Mouse (Mus musculus) effector memory CD4-positive, alpha-beta T cell, adult 5 months (primary cell): Measurements from ENCODE around the gene Pla2g12b. TPM values are rescaled to one million over a fixed set of nuclear protein-coding genes. Genes with fewer than 3 reads are reported as not detected.

Experiments
- polyA plus RNA-seq: library from polyadenylated mRNA; unstranded; fragments of 100-300 nt; shearing (Covaris generic); gene quantifications from one replicate; pipeline ENCODE4 v1.2.1, GENCODE M21; 2017

The Pla2g12b gene
- not detected for polyA plus RNA-seq

DNA sequence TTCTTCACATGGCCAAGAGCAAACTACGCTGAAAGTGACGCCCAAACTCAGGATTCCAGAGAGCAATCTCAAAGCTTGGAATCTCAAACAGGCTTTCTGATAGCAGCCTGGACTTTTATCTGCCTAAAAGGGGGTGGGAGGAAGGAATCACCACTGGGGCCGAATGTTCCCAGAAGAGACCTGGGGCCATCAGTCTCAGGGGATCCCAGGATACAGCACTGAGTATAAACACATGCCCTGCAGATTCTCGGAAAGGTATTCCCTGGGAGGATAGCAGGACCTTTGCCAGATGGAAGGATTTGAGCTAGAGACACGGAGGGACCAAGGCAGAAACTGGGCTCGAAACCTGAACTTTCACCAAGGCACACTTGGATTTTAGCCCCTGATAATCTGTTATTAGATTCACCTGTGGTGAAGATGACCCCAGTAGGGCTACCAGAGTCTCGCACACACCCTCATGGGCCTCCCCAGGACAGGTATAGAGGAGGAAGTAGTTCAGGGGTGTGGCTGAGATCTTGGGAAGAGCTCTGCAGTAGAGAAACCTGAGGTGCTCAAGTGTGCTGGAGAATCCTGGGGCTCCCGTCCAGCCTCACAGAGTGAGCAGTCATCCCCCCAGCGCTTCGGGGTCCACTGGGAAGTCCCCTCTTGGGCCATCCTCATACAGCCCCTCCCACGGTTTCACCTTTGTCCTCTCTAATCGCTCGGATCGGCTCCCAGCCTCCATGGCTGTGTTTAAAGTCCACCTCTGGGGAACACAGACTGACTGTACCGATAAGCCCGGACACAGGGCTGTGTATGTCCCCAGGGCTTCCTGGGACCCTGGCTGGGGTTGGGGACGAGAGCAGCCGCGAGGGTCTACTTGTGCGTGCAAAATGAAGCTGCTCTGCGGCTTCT, at the start of gene Pla2g12b:
Gene Pla2g12b (plus strand): TSS at position 762 of the 894 bp plus-strand sequence.

GRCm38 (mm10) chr10:59395461-59395860, 8.0 kb upstream of the Pla2g12b start, which contains the start of gene Gm10273:
Gene Gm10273, plus strand, starts transcription at chr10:59395632.

GRCm38 (mm10) chr10:59441735-59442134, 38.3 kb downstream of the Pla2g12b start, which contains the start of gene Oit3:
Gene Oit3, minus strand, starts transcription at chr10:59441778.

Other genes starting within 250 kb of the Pla2g12b start
- 0.30 TPM for gene Sept10, start 181.8 kb upstream of the Pla2g12b start, polyA plus RNA-seq
- 1.1 TPM for gene Sowahc, start 181.7 kb upstream of the Pla2g12b start, polyA plus RNA-seq
- 50.6 TPM for gene P4ha1, start 80.4 kb upstream of the Pla2g12b start, polyA plus RNA-seq
- gene Gm10273, start 8.0 kb upstream of the Pla2g12b start, polyA plus RNA-seq = 109 TPM
- not detected for gene Oit3, start 38.1 kb downstream of the Pla2g12b start, polyA plus RNA-seq
- not detected for gene Gm10322, start 212.4 kb downstream of the Pla2g12b start, polyA plus RNA-seq
- 23.2 TPM for gene Mcu, start 213.0 kb downstream of the Pla2g12b start, polyA plus RNA-seq